28 mouse cellular contexts compared by ENCODE assay signal in the genomic region with DNA sequence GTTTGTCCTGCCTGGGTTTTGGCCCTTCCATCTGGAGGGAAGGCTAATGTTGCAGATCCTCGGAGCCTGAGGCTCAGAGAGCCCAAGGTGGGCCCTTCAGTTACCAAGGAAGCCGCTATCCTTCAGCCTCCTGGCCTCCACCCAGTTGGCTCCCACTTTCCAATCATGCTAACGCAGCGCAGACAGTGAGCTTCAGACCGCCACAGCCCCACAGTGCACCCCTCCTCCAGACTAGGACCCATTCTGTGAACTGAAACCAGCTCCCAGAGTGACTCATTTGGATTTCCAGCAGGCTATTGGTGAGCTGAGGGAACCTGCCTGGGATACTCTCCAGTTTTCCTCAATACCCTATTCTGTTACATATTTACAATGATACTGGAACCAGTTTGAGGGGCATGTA. TPM values are rescaled to one million over a fixed set of nuclear protein-coding genes. Genes with fewer than 3 reads are reported as not detected.
DNase-seq lines count a peak whose midpoint lies in the region; ATAC-seq and TF ChIP-seq lines count a peak whose summit lies in the region.
"Had no signal": no experiment of that assay in that cellular context is flagged by ENCODE, and none has a peak within 500 bp of the region (broad histone marks: within the 10 kb centered on the region; RNA-seq: fewer than 3 reads in every experiment).

No protein-coding gene starts in this region.

- H3K36me3 ChIP-seq in intestine, embryonic 15.5 days: no peaks in the 10 kb centered on the region
- H3K36me3 ChIP-seq in intestine, postnatal 0 days (ENCODE audit: control insufficient read depth, insufficient read depth): no peaks in the 10 kb centered on the region
- no peaks in the 10 kb centered on the region for H3K36me3 ChIP-seq in intestine, embryonic 16.5 days (ENCODE audit: control insufficient read depth, insufficient read depth, low read length)
- H3K36me3 ChIP-seq in stomach, postnatal 0 days (ENCODE audit: control insufficient read depth, insufficient read depth, low read length): no peaks in the 10 kb centered on the region
- H3K36me3 ChIP-seq: forebrain, embryonic 12.5 days; heart, embryonic 10.5 days; heart, embryonic 15.5 days; hindbrain, embryonic 13.5 days; limb, embryonic 13.5 days; liver, embryonic 12.5 days; midbrain, embryonic 12.5 days; neural tube, embryonic 13.5 days had no signal

- no peak for ATAC-seq in intestine, embryonic 15.5 days
- ATAC-seq in intestine, postnatal 0 days: no peak
- no peak for ATAC-seq in intestine, embryonic 16.5 days
- ATAC-seq in stomach, postnatal 0 days (ENCODE audit: low FRiP score, low TSS enrichment): no peak
- ATAC-seq: liver, embryonic 12.5 days; liver, postnatal 0 days had no signal

- TF ChIP-seq EP300 in stomach, postnatal 0 days (optimal IDR thresholded peaks at IDR 0.05): no peak

- H3K27ac ChIP-seq in intestine, embryonic 15.5 days: peak overlapping the region; percentile 84
- H3K27ac ChIP-seq in intestine, postnatal 0 days (ENCODE audit: low read depth, low read length): no peak overlapping the region
- H3K27ac ChIP-seq in intestine, embryonic 16.5 days (ENCODE audit: low read length): peak overlapping the region; percentile 3
- H3K27ac ChIP-seq in stomach, postnatal 0 days (replicated peaks): peak overlapping the region; percentile 83
- H3K27ac ChIP-seq: forebrain, embryonic 12.5 days; heart, embryonic 10.5 days; heart, embryonic 15.5 days; hindbrain, embryonic 13.5 days; kidney, postnatal 0 days; limb, embryonic 13.5 days; liver, embryonic 12.5 days; midbrain, embryonic 12.5 days; neural tube, embryonic 13.5 days had no signal

- H3K27me3 ChIP-seq in intestine, embryonic 15.5 days (replicated peaks): no peaks in the 10 kb centered on the region
- H3K27me3 ChIP-seq in intestine, postnatal 0 days (replicated peaks; ENCODE audit: control insufficient read depth, insufficient read depth, low read length): no peaks in the 10 kb centered on the region
- no peaks in the 10 kb centered on the region for H3K27me3 ChIP-seq in intestine, embryonic 16.5 days (replicated peaks; ENCODE audit: control insufficient read depth, insufficient read depth, low read length)
- no peaks in the 10 kb centered on the region for H3K27me3 ChIP-seq in stomach, postnatal 0 days (ENCODE audit: control insufficient read depth, insufficient read depth, low read length)

- peak; percentile 31 for DNase-seq in NIH3T3 (ENCODE audit: low read depth)
- no peak for DNase-seq in stomach, postnatal 0 days (ENCODE audit: low spot score)
- DNase-seq in liver: no peak
- DNase-seq: adrenal gland, postnatal 10 days; cerebellum, adult 11 months; cerebellum, adult 9-11 months; gastrocnemius, postnatal 25 days; heart, adult 11 months; heart, postnatal 36 days; kidney, adult 2 months; kidney, postnatal 4 days; liver, postnatal 0 days; lung, postnatal 36 days; right cerebral cortex, postnatal 14 days; thymus, postnatal 4 days had no signal

- no peak overlapping the region for H3K9ac ChIP-seq in intestine, embryonic 15.5 days
- no peak overlapping the region for H3K9ac ChIP-seq in intestine, postnatal 0 days (ENCODE audit: low read depth, low read length)
- H3K9ac ChIP-seq in intestine, embryonic 16.5 days (ENCODE audit: low read depth, low read length): 0 out of 2 replicates have a peak overlapping the region, but pooled peaks have one; percentile 27
- H3K9ac ChIP-seq in stomach, postnatal 0 days (ENCODE audit: low read length): no peak overlapping the region
- H3K9ac ChIP-seq: forebrain, embryonic 12.5 days; heart, embryonic 15.5 days; hindbrain, embryonic 13.5 days; limb, embryonic 13.5 days; liver, embryonic 12.5 days; liver, postnatal 0 days; midbrain, embryonic 12.5 days; neural tube, embryonic 13.5 days had no signal

- no peak for TF ChIP-seq CTCF in intestine, postnatal 0 days (IDR thresholded peaks at IDR 0.05; ENCODE audit: low read depth)
- TF ChIP-seq CTCF in stomach, postnatal 0 days (IDR thresholded peaks at IDR 0.05; ENCODE audit: low read depth): no peak

- no peaks in the 10 kb centered on the region for H3K9me3 ChIP-seq in intestine, embryonic 15.5 days
- no peaks in the 10 kb centered on the region for H3K9me3 ChIP-seq in intestine, postnatal 0 days (ENCODE audit: control insufficient read depth)
- no peaks in the 10 kb centered on the region for H3K9me3 ChIP-seq in intestine, embryonic 16.5 days (ENCODE audit: control insufficient read depth, low read length)
- no peaks in the 10 kb centered on the region for H3K9me3 ChIP-seq in stomach, postnatal 0 days (ENCODE audit: control insufficient read depth, low read length)
- H3K9me3 ChIP-seq: forebrain, embryonic 12.5 days; heart, embryonic 10.5 days; heart, embryonic 15.5 days; hindbrain, embryonic 13.5 days; limb, embryonic 13.5 days; liver, embryonic 12.5 days; midbrain, embryonic 12.5 days; neural tube, embryonic 13.5 days had no signal

- H3K4me1 ChIP-seq in intestine, embryonic 15.5 days (replicated peaks): peaks cover 37% of the 10 kb centered on the region
- peaks cover 5% of the 10 kb centered on the region; the same call in 1 of the 2 replicates for H3K4me1 ChIP-seq in intestine, postnatal 0 days (replicated peaks; ENCODE audit: control insufficient read depth, insufficient read depth, low read length)
- peaks cover 32% of the 10 kb centered on the region for H3K4me1 ChIP-seq in intestine, embryonic 16.5 days (ENCODE audit: control insufficient read depth, insufficient read depth, low read length)
- H3K4me1 ChIP-seq in stomach, postnatal 0 days (replicated peaks; ENCODE audit: control insufficient read depth, insufficient read depth): no peaks in the 10 kb centered on the region; the same call in 1 of the 2 replicates

- H3K4me2 ChIP-seq in intestine, embryonic 15.5 days (replicated peaks): no peak overlapping the region
- no peak overlapping the region for H3K4me2 ChIP-seq in intestine, postnatal 0 days (replicated peaks; ENCODE audit: low read depth)
- no peak overlapping the region for H3K4me2 ChIP-seq in intestine, embryonic 16.5 days (ENCODE audit: low read depth, low read length)
- 0 out of 2 replicates have a peak overlapping the region, but pooled peaks have one; percentile 11 for H3K4me2 ChIP-seq in stomach, postnatal 0 days (replicated peaks; ENCODE audit: low read depth)
- H3K4me2 ChIP-seq: forebrain, embryonic 12.5 days; heart, embryonic 15.5 days; hindbrain, embryonic 13.5 days; limb, embryonic 13.5 days; liver, embryonic 12.5 days; midbrain, embryonic 12.5 days; neural tube, embryonic 13.5 days had no signal

- H3K4me3 ChIP-seq in intestine, embryonic 15.5 days (replicated peaks): no peak overlapping the region
- no peak overlapping the region for H3K4me3 ChIP-seq in intestine, postnatal 0 days (ENCODE audit: low read depth, low read length)
- no peak overlapping the region for H3K4me3 ChIP-seq in intestine, embryonic 16.5 days (ENCODE audit: low read length)
- H3K4me3 ChIP-seq in stomach, postnatal 0 days (ENCODE audit: low read depth, low read length): no peak overlapping the region
- H3K4me3 ChIP-seq: erythroblast, embryonic 14.5 days; forebrain, embryonic 12.5 days; heart, embryonic 10.5 days; heart, embryonic 15.5 days; hindbrain, embryonic 13.5 days; limb, embryonic 13.5 days; liver, embryonic 12.5 days; midbrain, embryonic 12.5 days; neural tube, embryonic 13.5 days had no signal

- WGBS in intestine, embryonic 15.5 days: 63% methylated on average over 5 of the region's 5 CpGs
- WGBS in intestine, postnatal 0 days: 63% methylated on average over 5 of the region's 5 CpGs
- WGBS in intestine, embryonic 16.5 days: 63% methylated on average over 5 of the region's 5 CpGs
- WGBS in stomach, postnatal 0 days: 45% methylated on average over 5 of the region's 5 CpGs

RNA-seq across cellular contexts. Expression of a gene that starts 40.9 kb away (rescaled TPM):
- 22.7 and 47.2 TPM in 2 replicates for polyA plus RNA-seq in intestine, embryonic 15.5 days (2015; fragmentation: Nextera tagmentation; extraction: Ambion mirVana)
- 8.9 and 9.1 TPM in 2 replicates for polyA plus RNA-seq in intestine, postnatal 0 days (2015; fragmentation: Nextera tagmentation; extraction: Ambion mirVana)
- 26.9 and 30.9 TPM in 2 replicates for polyA plus RNA-seq in intestine, embryonic 16.5 days (2015; fragmentation: Nextera tagmentation; extraction: Ambion mirVana)
- polyA plus RNA-seq in stomach, postnatal 0 days (2015; fragmentation: Nextera tagmentation; extraction: Ambion mirVana): 70.1 and 73.0 TPM in 2 replicates
